Mouse (Mus musculus): ENCODE measurements around the gene Gm49321. TPM values are rescaled to one million over a fixed set of nuclear protein-coding genes. Genes with fewer than 3 reads are reported as not detected.
A peak's percentile ranks its signal among the peaks of the same experiment; 100 is the strongest.

The Gm49321 gene
- total RNA-seq, 2 experiments from 2014 or later: not detected

DNA sequence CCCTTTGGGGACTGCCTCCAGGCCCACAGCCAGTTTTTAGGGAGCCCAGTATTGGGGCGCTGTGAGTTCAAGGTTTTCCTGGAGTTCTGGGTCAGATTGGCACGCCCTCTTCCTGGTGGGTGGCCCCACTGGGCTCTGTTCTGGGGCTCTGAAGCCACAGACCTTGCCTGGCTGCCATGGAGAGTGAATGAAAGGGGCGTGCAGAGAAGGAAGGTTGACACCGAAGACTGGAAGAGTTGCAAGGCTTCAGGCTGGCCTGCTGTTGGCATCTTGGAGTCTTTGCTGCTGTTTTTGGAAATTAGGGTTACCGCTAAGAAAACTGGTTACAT lies 60.6 kb downstream of the Gm49321 start:
- ATAC-seq (replicated peaks; ENCODE audit: low FRiP score, poor library complexity, severe bottlenecking): no peak

DNA sequence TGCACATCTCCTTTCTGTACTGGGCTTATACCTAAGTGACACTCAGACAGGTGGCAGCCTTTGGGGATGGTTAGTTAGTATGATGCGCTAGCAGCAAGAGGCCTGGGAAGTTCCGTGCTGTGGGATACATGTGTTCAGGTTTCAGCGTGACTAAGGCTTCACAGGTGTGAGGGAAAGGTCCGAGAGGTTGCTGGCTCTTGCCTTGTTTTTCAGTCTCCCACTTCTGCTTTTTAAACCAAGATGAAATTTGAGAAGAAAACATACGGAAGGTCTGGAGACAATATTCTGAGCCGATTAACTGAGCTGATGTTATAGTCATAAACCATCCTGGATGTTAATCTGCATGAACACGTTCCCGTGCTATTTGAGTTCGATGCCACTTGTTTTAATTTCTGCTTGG lies 65.0 kb downstream of the Gm49321 start:
- ATAC-seq (replicated peaks; ENCODE audit: low FRiP score, poor library complexity, severe bottlenecking): no peak

DNA sequence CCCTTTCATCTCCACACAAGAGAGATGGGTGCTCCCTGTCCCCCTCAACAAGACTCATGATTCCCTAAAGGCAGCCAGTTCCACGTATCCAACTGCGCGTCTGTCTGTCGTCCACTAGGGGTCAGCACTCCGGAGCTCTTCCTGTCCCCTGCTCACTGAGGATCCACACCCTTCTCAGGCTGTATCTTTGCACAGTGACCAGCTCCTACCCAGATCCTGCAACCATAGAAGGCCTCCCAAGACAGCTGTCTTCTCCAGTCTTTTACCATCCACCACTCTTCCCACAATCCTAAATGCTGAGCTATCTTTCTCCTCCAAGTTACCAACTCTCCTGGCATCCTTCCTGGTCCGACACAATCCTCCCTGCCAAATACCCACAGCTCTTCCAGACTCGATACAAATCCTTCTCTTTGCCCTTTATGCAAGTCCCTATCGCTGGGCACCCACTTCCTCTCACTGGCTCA lies 72.0 kb downstream of the Gm49321 start:
- no peak for ATAC-seq (replicated peaks; ENCODE audit: low FRiP score, poor library complexity, severe bottlenecking)

DNA sequence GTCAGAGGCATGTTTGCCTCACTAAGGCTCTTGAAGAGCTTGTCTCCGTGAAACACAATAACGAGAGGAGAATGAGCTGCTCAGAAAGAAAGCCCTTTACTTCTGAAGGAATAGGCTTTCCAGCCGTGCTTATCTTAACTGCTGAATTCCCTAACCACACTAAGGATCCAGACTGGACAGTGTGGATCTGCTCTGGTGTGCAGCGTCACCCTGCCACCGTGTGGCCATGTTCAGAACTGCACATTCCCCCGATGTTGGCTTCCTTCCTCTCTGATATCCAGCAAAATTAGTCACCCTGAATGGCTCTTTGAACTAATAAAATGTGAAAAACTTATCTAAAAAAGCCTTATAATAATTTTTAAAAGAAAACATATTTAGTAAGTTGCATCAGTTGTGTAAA lies 76.3 kb downstream of the Gm49321 start:
- ATAC-seq (replicated peaks; ENCODE audit: low FRiP score, poor library complexity, severe bottlenecking): 0 out of 2 replicates have a peak, but pooled peaks have one; percentile 56

DNA sequence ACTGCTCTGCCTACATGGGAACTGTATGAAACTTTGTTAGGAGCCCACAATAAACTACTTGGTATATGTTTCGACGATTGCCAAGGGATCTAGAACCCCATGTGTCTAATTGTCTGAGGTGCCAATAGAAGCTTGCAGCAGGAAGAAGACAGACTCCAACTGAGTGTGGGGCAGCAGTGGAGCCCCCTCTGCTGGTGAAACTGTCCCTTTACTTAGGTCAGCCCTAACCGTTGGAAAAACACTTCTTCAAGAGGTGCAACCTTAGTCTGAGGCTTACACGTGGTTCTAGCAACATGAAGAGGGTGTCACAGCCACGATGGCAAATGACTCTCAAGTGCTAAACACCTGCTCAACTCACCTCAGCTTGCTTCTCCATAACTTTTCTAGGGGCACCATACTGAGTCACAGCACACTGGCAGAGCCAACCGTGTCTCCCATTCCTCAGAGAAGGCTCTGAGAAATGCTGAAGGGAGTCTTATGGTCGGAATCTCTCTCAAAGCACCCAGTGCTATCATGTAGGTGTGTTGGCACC lies 77.4 kb downstream of the Gm49321 start:
- ATAC-seq (replicated peaks; ENCODE audit: low FRiP score, poor library complexity, severe bottlenecking): no peak

DNA sequence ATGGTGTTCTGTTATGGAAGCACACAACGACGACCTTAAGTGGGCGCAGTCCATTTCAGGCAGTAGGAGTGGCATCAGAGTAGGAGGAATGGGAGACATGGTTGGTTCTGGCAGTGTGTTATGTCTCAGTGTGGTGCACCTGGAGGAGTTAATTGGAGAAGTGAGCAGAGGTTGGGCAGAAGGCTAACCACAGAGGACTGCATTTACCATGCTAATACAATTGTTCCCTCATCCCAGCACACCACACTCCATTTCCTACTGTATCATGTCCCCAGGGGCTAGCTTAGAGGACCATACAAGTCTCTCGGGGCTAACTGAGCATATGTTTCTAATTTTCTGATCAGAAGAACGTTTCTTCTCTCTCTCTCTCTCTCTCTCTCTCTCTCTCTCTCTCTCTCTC lies 78.0 kb downstream of the Gm49321 start:
- ATAC-seq (replicated peaks; ENCODE audit: low FRiP score, poor library complexity, severe bottlenecking): no peak

Other genes with a start within 250 kb of the Gm49321 start
- 13.3 and 21.8 TPM in 2 replicates for gene Hif1a, start 36.3 kb upstream of the Gm49321 start, total RNA-seq (2015; ENCODE audit: low replicate concordance)
- 14.8 and 23.3 TPM in 2 replicates for gene Hif1a, start 36.3 kb upstream of the Gm49321 start, total RNA-seq (2017; ENCODE audit: low replicate concordance)
- 0.36 and 1.3 TPM in 2 replicates for gene Snapc1, start 26.8 kb downstream of the Gm49321 start, total RNA-seq (2015; ENCODE audit: low replicate concordance)
- 0.38 and 1.2 TPM in 2 replicates for gene Snapc1, start 26.8 kb downstream of the Gm49321 start, total RNA-seq (2017; ENCODE audit: low replicate concordance)
- gene Syt16, start 60.0 kb downstream of the Gm49321 start, total RNA-seq (2015; ENCODE audit: low replicate concordance): not detected in 2 replicates
- gene Syt16, start 60.0 kb downstream of the Gm49321 start, total RNA-seq (2017; ENCODE audit: low replicate concordance): not detected in 2 replicates

Data from erythroid progenitor cell, adult 5-6 weeks (primary cell).